Comparison of ENCODE assay signal across 26 mouse cellular contexts in genomic region chr11:103160738-103161137, GRCm38 (mm10). TPM values are rescaled to one million over a fixed set of nuclear protein-coding genes. Genes with fewer than 3 reads are reported as not detected.
DNase-seq lines count a peak whose midpoint lies in the region; TF ChIP-seq lines count a peak whose summit lies in the region.
"Had no signal": no experiment of that assay in that cellular context is flagged by ENCODE, and none has a peak within 500 bp of the region (broad histone marks: within the 10 kb centered on the region; RNA-seq: fewer than 3 reads in every experiment).

No protein-coding gene starts in this region.

- H3K4me1 ChIP-seq in E14TG2a.4 (replicated peaks; ENCODE audit: low read depth, low read length) = peaks cover 44% of the 10 kb centered on the region

- no peak for TF ChIP-seq CTCF in E14TG2a.4 (conservative IDR thresholded peaks at IDR 0.05; ENCODE audit: low read length)

- H3K9me3 ChIP-seq in E14TG2a.4 (ENCODE audit: low read length) = no peaks in the 10 kb centered on the region
- H3K9me3 ChIP-seq: embryonic facial prominence, embryonic 12.5 days; embryonic facial prominence, embryonic 15.5 days; heart, embryonic 10.5 days; heart, embryonic 13.5 days; hindbrain, embryonic 12.5 days; hindbrain, embryonic 15.5 days had no signal

- no peaks in the 10 kb centered on the region for H3K36me3 ChIP-seq in E14TG2a.4 (ENCODE audit: insufficient read depth, low read length)
- H3K36me3 ChIP-seq: embryonic facial prominence, embryonic 12.5 days; embryonic facial prominence, embryonic 15.5 days; heart, embryonic 10.5 days; heart, embryonic 13.5 days; hindbrain, embryonic 12.5 days; hindbrain, embryonic 15.5 days had no signal

- DNase-seq in adrenal gland, adult (ENCODE audit: inconsistent age in 2 of 2, low spot score in 1 of 2) = peak; percentile 16 to 63
- no peak for DNase-seq in adrenal gland, postnatal 10 days
- peak; percentile 87 for DNase-seq in heart, adult 11 months
- no peak for DNase-seq in heart, adult 8-10 months (ENCODE audit: low spot score)
- peak; percentile 45 for DNase-seq in adipocyte (ENCODE audit: low spot score)
- no peak for DNase-seq in layer of hippocampus, adult 18-20 months (ENCODE audit: low spot score in 2 of 2)
- DNase-seq: adrenal gland, adult 8-10 months; cerebellum, adult 18-20 months; cerebellum, adult 9-10 months; cerebellum, postnatal 25 days; forebrain, postnatal 0 days; gastrocnemius, adult 2 months; gastrocnemius, postnatal 14 days; heart, adult 18-20 months; heart, postnatal 14 days had no signal

- H3K4me3 ChIP-seq in E14TG2a.4 (replicated peaks; ENCODE audit: low read length) = peak overlapping the region; percentile 70
- H3K4me3 ChIP-seq: embryonic facial prominence, embryonic 12.5 days; embryonic facial prominence, embryonic 15.5 days; gastrocnemius, adult 2 months; heart, embryonic 10.5 days; heart, embryonic 13.5 days; hindbrain, embryonic 12.5 days; hindbrain, embryonic 15.5 days had no signal

- H3K27me3 ChIP-seq in E14TG2a.4 (ENCODE audit: insufficient read depth, low read length) = no peaks in the 10 kb centered on the region
- H3K27me3 ChIP-seq: embryonic facial prominence, embryonic 12.5 days; embryonic facial prominence, embryonic 15.5 days; heart, embryonic 13.5 days; hindbrain, embryonic 15.5 days had no signal

RNA-seq across cellular contexts. Expression of gene Fmnl1, which starts 10.2 kb away (rescaled TPM):
- 10 to 100 TPM; 17.7 to 20.5 TPM for total RNA-seq in adrenal gland, postnatal 10 days (2021)
- total RNA-seq in heart, adult 8-10 months (2022) = 10 to 100 TPM in 3 of 4 experiments, 1 to 10 TPM in 1; 9.3 to 20.1 (median 13.2) TPM
- total RNA-seq in layer of hippocampus, adult 18-20 months (2021) = 100 to 1,000 TPM; 132 to 148 TPM

RNA-seq across cellular contexts. Expression of gene Hexim2, which starts 28.5 kb away (rescaled TPM):
- 1 to 10 TPM; 4.8 to 8.9 TPM for total RNA-seq in adrenal gland, postnatal 10 days (2021)
- total RNA-seq in heart, adult 8-10 months (2022) = 1 to 10 TPM; 1.2 to 2.0 (median 1.9) TPM
- 10 to 100 TPM; 11.2 to 12.5 TPM for total RNA-seq in layer of hippocampus, adult 18-20 months (2021)

RNA-seq across cellular contexts. Expression of gene Hexim1, which starts 44.7 kb away (rescaled TPM):
- 10 to 100 TPM; 49.6 to 50.1 TPM for total RNA-seq in adrenal gland, postnatal 10 days (2021)
- total RNA-seq in heart, adult 8-10 months (2022) = 10 to 100 TPM; 15.9 to 18.6 (median 17.0) TPM
- total RNA-seq in layer of hippocampus, adult 18-20 months (2021) = 10 to 100 TPM; 53.7 to 57.3 TPM

RNA-seq across cellular contexts. Expression of gene 1700023F06Rik, which starts 47.6 kb away (rescaled TPM):
- under 1 TPM in 1 of 2 experiments, not detected in 1; 0.27 TPM for total RNA-seq in adrenal gland, postnatal 10 days (2021)
- not detected for total RNA-seq in heart, adult 8-10 months (2022)
- total RNA-seq in layer of hippocampus, adult 18-20 months (2021) = 1 to 10 TPM; 1.6 to 2.2 TPM
- total RNA-seq: common myeloid progenitor, adult 5-6 weeks; gastrocnemius, adult 2 months; gastrocnemius, postnatal 14 days; gastrocnemius, postnatal 4 days; heart, adult 18-20 months; heart, postnatal 14 days; hematopoietic stem cell, adult 5-6 weeks had no signal

RNA-seq across cellular contexts. Expression of gene Spata32, which starts 57.5 kb away (rescaled TPM):
- total RNA-seq in adrenal gland, postnatal 10 days (2021) = not detected
- total RNA-seq in heart, adult 8-10 months (2022) = not detected
- 1 to 10 TPM in 1 of 2 experiments, under 1 TPM in 1; 0.99 to 1.6 TPM for total RNA-seq in layer of hippocampus, adult 18-20 months (2021)
- total RNA-seq: adrenal gland, adult 8-10 months; adrenal gland, postnatal 4 days; gastrocnemius, adult 2 months; gastrocnemius, postnatal 14 days; gastrocnemius, postnatal 4 days; heart, adult 18-20 months; heart, postnatal 14 days; hematopoietic stem cell, adult 5-6 weeks had no signal

Comparison
In these comparisons a context has a peak if more than half of its experiments do, and no peak if none do; other contexts are left out.
1. DNase-seq: peak in adrenal gland, adult (2 of 2), heart, adult 11 months (single experiment) and adipocyte (single experiment); none in adrenal gland, postnatal 10 days (single experiment), heart, adult 8-10 months (single experiment) and layer of hippocampus, adult 18-20 months (0 of 2).
2. RNA of gene Fmnl1, which starts 10.2 kb away (total RNA-seq): 132 to 148 TPM in layer of hippocampus, adult 18-20 months; 17.7 to 20.5 TPM in adrenal gland, postnatal 10 days and 9.3 to 20.1 TPM in heart, adult 8-10 months; every median in the first group is over 4 times any median in the second.